Mouse (Mus musculus): ENCODE measurements at regions not wholly inside any gene's neighbourhood (a gene's known extent, or its start where the extent isn't known, plus 50 kb on each side); places are given as distances from the start of the nearest gene placed in this dataset.

- TF ChIP-seq CTCF (IDR thresholded peaks at IDR 0.05; ENCODE audit: control insufficient read depth, insufficient read depth, insufficient replicate concordance, low read depth, low read length), result no peak
- TF ChIP-seq POLR2A (IDR thresholded peaks at IDR 0.05; ENCODE audit: control insufficient read depth, low read depth, low read length), result no peak
Observed at GRCm38 (mm10) chr6:50804477-50805005, 150.3 kb upstream of the Npvf start.
